Mouse (Mus musculus) cerebellum, adult (tissue): ENCODE data around the gene Gse1.
"Not testable (repeated sequence)": the region's sequence is repeated elsewhere in the genome, so short reads cannot be mapped to it uniquely, and the experiment has no call there.

Experiments used
- ATAC-seq: cut with Nextera tagmentation; 2 replicates; pipeline ENCODE4 v1.9.2; 2017; ENCODE audit warnings: mild to moderate bottlenecking, moderate library complexity, mixed read lengths; ENCODE audit not compliant: insufficient number of reproducible peaks, low FRiP score, low TSS enrichment

The Gse1 gene

DNA sequence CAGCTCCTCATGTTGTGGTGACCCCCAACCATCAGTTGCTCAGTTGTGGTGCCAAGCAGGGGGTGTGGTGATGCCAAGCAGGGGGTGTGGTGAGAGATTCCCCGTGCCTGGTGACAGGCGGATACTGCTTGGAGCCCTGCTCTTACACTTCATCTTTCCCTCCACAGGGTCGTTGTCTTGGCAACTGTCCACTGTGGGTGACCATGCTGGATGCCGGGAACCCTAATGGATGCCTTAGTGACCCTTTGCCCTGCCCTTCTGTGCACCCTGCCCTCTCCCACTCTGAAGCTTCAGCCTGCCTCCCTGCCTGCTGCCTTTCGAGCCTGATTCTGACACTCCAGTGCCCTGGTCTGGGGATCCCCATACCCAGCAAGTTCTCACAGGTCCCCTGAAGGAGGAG, 109.4 kb downstream of the Gse1 start:
- ATAC-seq: no peak

DNA sequence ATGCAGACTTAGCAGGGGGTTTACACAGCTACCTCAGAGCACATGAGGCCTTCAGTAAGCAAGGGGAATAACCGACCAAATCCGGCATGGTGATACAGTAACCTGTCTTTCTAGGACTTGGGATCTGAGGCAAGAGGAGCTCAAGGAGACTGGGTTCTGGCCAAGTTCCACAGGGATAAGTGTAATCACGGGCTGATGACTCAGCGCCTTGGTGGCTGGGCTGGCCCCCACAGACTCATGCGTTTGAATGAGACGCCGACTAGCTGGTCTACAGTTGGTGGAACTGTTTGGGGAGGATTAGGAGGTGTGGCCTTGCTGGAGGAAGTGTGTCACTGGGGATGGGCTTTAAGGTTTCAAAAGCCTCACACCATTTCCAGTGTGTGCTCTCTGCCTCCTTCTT, 110.4 kb downstream of the Gse1 start:
- no peak for ATAC-seq

DNA sequence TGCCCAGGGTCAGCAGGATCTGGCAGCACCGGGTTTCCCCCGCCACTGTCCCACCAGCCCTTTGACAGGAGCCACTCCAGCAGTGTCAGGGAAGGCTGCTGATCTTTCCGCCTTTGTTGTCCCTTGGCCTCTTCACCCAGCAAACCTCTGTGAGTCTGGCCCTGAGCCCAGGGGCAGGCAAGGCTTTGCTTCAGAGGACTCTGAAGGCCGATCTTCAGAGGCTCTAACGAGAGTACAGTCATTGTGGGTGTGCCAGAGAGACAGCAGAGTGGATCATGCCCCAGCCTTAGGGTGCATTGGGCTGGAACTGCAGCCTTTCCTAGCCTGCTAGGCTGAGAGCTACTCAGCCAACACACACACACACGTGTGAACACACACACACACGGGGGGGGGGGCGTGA, 111.5 kb downstream of the Gse1 start:
- no peak for ATAC-seq

DNA sequence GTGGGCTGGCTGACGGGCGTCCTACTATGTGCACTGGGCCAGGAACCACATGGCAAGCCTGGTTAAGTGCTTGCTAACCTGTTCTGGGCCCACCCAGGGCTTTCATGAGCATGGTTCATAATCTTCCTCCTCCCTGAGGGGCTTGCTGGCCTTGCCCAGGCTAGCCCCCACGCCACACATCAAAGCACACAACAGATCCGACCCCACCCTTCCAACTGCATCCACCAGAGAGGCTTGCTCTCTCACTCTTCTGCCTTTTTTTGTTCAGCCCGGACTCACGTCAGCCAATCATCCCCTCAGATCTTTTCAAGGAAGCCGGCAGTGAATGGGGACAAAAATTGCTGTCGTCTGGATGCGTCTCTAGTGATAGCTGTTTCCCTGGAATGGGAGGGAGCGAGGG, 112.9 kb downstream of the Gse1 start:
- no peak for ATAC-seq

DNA sequence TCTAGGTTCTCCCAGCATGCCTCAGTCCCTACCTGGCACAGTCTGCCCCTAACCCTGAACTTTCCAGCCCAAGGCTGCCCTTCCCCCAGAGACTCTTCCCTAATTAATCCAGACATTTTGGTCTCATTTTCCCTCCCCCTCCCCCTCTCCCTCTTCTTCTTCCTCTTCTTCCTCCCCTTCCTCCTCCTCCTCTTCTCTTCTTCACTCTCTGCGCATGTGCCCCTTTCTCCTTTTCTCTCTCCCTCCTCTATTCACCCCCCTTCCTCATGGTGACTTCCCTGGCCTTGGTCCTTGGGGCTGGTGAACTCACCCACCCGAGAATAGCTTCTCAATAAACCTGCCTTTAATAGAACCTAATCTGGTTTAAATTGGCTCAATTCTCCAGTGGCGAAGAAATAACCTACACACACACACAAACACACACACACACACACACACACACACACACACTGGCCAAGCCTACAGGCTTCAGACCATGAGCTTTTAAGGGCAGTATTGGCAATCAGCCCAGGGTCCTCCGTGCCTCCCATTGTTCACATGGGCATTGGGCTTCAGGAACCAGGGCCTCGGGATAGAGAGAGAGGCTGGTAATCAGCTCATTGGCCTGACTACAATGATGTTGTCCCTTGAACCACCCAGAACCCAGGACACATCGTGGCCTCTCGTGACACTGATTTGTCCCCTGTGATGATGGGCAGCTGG, 114.7 kb downstream of the Gse1 start:
- no peak for ATAC-seq

DNA sequence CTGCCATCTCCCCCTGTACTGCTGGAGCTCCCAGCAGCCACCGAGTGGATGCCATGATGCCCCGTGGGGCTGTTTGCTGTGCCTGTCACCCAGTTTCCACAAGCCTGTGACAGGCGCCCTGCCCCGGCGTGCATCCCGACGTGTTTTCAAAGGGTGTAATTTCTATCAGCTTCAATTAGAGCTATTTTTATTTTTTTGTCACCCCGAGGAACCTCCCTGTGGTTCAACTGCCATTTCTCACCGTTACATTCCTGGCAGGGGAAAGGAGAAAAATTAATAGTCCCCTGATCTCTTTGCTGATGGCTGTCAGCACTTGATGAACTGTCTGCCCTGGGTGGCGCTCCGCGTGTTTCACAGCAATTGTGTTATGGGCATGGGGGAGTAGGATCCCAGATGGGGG, 115.3 kb downstream of the Gse1 start:
- ATAC-seq: no peak

DNA sequence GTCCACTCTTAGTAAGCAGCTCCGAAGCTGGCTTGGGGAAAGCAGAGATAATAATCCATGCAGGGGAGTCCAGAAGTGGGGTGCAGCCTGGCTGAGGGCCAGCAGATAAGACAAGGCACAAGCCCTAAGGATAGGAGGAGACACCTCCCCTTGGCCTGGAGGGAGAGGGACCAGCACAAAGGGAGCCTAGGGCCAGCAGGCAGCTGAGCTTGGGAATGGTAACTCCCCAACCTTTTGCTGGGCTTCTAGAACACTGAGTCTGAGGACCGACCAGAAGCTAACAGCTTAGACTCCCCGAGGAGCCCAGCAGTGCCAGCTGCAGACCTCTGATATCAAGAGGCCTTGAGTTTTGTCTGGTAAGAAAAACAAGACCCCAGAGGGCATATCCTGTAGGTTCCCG, 115.9 kb downstream of the Gse1 start:
- ATAC-seq: no peak

DNA sequence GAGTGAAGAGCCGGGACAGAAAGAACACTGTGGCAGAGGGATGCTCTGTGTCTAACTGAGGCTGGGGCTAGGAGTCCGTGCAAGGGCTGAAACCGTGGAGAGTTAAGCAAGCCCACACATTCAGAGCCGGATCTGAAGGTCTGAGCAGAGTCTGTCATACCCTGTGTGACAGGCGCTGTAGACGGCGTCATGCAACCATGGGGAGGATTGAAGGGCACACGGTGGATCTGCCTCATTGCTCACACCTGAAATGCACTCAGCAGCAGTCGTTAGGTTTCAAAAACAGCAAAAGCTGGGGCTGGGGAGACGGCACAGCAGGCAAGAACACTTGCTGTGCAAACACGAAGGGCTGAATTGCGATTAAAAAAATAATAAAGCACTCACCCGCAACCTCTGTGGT, 116.3 kb downstream of the Gse1 start:
- no peak for ATAC-seq

DNA sequence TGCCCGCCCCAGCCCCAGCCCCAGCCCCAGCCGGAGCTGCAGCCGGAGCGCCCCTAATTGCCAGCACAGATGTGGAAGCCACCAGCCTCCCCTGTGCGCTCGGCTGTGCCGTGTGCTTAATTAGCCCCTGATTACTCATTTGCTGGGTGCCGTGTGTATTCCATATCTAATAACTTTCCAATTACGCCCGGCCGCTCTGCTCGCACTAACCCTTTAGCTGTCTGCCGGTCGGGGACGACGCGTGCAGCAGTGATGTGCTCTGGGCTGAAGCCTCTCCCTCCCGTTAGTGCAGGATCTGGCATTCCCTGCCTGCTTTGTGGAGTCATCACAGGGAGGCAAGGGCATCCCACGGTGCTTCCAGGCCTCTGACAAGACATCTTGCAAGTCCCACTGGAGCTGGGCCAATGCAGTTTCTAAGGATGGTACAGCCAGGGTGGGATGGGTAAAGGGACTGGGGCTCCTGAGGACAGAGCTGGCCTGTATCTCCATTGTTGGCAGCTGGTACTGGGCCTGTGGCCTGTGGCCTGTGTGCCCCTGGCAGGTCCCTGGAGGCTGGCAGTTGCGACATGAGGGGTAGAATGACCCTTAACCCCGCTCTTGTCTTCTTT, 119.6 kb downstream of the Gse1 start:
- no peak for ATAC-seq

DNA sequence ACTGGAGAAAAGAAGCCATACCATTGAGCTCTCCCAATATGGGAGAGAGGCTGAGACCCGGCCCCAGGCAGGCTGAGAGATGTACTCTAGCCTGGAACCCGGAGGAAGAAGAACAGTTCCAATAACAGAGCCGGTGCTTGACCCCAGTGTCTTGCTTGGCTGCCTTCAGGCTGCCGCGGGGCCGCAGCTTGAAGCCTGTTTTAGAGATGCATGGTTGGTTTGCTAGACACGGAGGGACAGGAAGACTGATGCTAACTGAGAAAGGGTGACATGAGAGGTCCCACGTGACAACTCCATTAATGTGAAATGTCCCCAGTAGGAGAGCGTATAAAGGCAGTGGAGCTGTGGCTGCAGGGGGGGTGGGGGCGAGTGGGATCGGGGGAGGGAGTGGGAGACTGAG, 120.7 kb downstream of the Gse1 start:
- ATAC-seq: no peak

DNA sequence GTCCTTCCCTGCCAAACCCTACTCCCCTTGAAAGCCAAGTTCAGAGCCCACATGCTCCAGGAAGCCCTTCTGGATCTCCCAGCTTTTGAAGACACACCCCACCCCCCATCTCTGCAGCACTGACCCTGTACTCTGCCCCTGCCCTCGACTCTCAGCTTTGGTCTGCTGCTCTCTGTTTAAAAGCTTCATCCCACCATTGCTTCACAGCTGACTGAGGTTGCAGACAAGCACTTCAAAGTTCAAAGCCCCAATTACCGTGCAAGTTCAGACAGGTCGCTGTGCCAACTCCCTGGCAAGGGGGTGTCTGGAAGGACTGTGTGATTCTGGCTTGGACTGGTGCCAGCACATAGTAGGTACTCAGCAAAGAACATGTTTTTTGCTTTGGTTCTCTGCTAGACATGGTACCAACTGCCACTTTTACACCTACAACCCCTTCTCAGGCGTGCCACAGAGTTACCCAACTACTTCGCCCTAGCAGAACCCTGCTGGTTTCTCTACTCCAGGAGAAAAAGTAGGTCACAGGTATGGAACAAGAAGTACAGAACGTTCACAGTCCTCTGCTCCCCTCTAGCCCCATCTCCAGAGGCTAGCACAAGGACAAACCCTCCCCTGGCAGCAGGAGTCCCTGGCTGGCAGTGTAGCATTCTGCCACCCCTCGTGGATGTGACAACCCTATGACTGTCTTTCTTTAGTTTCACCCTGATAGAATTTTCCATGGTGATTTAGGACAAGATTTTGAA, 123.2 kb downstream of the Gse1 start:
- ATAC-seq: 0 out of 2 replicates have a peak, but pooled peaks have one; percentile 10

DNA sequence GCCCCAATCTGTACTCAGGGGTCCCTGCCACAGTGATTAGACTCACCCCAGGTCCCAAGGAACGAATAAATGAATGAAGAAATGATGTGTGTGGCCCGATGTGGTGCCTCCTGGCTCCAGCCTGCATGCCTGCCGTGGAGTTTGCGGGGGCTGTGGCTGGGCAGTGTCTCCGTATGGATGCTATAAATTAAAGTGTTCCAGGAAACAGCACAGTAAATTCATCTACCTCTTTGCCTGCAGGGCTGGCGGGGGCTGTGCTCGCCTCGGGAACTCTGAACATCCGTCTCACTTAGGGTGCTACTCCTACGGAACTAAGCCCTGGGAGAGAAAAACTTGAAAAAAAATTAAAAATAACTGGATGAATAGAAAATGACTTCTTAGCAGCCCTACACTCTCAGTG, 123.8 kb downstream of the Gse1 start:
- no peak for ATAC-seq

DNA sequence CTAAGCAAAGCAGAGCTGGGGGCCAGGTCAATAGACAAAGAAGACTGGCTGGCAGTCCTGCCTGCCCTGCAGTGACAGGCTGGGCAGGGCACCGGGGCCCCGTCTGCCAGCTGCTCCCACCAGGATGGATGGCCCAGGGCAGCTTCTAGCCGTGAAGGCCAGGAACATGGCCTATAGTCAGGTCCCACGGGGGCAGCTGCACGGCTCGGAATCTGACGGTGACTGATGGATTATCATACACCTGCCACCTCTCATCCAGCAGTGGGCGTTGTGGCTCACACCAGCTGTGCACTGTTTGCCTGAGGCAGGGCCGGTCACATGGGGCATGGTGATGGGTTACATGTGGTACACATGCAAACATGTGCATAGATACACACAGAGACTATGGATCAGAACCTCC, 127.8 kb downstream of the Gse1 start:
- ATAC-seq: no peak

DNA sequence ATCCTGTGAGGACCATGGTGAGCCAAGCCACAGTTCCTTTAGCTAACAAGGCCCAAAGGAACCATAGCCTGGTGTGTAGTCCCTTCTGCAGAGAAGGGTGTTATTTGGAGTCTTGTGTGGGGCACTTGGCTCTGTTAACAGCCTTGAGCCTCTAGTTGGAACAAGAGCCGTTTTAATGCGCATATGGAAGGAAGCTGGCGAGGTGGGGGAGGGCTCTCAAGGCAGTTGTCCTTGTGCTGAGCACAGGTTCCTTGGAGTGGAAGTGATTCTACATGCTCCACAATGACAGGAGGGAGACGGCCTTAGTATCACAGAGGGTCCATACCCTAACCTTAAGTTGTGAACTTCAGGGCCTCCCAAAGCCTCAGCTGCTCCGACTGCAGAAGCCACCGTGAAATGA, 129.2 kb downstream of the Gse1 start:
- ATAC-seq: no peak

DNA sequence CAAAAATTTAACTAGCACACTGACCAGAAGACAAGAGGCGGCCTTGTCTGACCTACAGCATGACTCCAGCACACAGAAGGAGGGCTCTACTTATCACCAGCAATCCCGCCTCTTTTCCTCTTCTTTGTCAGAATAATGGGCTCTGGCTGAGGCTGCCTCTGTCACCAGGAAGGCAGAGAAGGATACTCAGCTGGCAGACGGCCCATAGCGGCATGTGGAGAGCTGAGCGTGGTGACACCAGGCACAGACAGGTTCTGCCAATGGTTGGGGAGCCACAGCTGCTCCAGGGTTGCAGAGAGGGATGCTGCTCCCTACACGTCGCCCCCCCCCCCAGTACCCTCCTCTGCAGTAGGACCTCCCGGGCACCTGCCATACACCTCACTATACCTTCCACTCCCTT, 133.0 kb downstream of the Gse1 start:
- no peak for ATAC-seq

DNA sequence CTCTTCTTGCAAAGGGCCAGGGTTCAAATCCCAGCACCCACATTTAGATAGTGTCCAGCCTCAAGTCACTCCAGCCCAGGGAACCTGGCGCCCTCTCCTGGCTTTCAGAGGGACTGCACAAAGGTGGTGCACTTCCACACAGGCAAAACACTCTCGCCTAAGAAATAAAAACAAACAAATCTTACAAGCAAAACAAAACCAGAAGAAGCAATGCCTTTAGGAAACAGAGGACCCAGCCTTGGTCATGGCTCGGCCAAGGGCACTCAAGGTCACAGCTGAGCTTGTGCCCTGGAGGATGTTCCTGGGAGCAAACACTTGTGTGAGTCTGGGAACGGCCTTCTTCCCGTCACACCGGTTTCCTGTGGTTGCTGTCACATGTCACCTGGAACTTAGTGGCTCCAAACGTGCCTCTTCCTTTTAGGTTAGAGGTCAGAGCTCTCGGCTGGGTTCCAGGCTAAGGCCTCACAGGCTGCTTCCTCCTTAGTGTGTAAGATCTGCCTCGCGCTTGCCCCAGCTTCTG, 135.4 kb downstream of the Gse1 start:
- no peak for ATAC-seq

DNA sequence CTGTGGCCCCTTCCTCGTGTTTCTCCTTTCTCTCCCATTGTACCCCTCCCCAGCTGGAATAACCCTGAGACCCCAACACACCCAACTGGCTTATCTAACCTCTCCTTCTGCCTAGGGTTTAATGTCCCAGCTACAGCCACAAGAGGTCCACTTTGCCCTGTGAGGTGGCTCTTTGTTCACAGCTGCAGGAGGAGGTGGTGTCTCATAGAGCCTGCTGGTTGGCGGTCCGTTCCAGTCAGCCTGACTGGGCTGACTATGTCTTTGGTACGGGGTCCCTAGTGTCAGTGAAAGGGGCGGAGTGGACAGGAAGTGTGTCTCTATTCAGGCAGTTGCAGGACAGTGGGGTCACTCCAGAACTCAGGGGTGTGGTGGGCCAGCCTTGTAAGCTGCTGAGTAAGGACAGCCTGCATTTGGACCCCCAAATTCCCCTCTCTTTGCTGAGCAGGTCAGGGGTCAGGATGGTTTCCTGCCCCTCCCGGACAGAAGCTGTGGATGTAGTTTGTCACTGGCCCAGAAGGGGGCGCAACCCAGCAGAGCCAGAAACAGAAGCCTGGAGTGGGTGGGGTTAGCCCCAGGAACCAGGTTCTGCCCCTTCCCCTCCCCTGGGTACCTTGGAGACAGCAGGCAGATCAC, 136.0 kb downstream of the Gse1 start:
- ATAC-seq: no peak

DNA sequence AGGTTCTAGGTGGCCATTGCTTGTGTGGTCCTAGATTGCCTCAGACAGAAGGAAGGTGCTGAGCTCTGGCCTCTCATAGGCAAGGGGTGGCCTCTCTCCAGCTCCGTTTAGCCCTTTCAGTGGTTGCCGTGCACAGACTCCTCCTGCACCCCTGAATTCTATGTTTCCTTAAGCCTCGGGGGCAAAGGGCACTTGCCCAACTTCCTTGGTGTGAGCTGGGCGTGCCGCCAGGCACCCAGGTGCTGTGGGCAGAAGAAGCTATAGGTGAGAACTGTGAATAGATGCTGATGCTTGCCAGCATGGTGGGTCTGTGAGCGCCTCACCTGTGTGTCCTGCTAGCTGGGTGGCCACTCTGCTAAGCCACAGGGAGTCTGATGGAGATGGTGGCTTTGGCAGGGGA, 138.6 kb downstream of the Gse1 start:
- ATAC-seq: no peak

DNA sequence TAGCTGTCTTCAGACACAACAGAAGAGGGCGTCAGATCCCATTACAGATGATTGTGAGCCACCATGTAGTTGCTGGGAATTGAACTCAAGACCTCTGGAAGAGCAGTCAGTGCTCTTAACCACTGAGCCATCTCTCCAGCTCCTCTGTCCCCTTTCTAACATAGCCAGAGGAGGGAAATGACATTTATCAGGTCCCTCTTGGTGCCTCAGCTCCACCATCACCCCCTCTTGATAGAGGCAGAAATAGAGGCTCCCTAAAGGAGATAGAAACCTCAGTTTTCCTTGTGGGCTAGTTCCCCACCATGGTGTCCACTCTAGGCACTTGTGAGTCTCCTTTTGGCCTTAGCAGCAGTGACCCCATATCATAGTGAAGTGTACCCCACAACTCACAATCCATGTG, 139.9 kb downstream of the Gse1 start:
- ATAC-seq: not testable (repeated sequence)

DNA sequence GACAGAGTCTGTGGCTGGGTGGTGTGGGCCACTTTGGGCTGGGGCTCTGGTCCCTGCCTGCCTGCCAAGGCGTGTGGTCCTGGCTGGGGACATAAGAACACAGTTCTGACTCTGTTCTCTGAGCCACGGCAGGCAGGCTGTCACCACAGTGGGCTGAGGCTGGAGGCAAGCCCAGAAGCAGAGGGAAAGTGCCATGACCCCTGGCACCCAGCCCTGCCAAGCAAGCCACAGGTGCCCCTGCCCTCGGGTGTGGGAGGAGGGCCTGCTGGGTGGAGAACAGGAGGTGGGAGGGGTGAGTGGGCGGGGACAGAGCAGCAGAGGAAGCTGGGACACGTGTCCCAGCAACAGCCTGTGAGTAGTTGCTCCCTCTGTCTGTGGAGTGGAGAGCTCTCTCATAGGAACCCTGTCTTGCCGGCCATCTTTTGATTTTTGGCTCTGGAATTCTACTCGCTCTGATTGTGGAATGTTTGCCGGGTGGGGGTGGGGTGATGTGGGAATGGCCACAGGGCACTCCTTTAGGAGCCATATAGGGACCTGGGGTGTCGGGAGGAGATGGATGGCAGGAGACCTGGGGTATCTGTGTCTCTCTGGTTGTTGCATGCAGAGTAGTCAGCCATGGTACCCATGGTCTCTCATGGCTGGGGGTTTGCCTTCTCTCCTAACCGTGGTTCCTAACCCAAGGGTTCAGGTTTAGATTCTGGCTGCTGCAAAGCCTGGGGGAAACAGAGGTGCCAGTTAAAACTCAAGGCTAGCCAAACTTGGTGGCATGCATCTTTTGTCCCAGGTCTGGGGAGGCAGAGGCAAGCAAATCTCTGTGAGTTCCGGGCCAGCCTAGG, 140.8 kb downstream of the Gse1 start:
- ATAC-seq: peak; percentile 45; the same call in 1 of the 2 replicates
